Mouse (Mus musculus): ENCODE data around the gene Akr1b8. TPM values are rescaled to one million over a fixed set of nuclear protein-coding genes. Genes with fewer than 3 reads are reported as not detected.

Gene Akr1b8
- polyA plus RNA-seq, 2 experiments: 6.5 to 8.5 TPM

GRCm38 (mm10) chr6:34313386-34313785 is 40.5 kb upstream of the Akr1b8 start:
- H3K9ac ChIP-seq (ENCODE audit: low read depth, low read length, severe bottlenecking): no peak overlapping the region
- ATAC-seq (ENCODE audit: low FRiP score, low read depth): no peak
- no peak for TF ChIP-seq POLR2A (IDR thresholded peaks at IDR 0.05; ENCODE audit: borderline replicate concordance, extremely low read depth, insufficient read depth, insufficient read length)
- H3K27me3 ChIP-seq (ENCODE audit: control insufficient read depth, insufficient read depth, low read length): no peaks in the 10 kb centered on the region
- H3K4me1 ChIP-seq (ENCODE audit: control insufficient read depth, insufficient read depth, low read length): 0 out of 2 replicates have a peak, but pooled peaks cover 2% of the 10 kb centered on the region
- H3K4me3 ChIP-seq (replicated peaks; ENCODE audit: low read length): no peak overlapping the region
- H3K36me3 ChIP-seq (ENCODE audit: control insufficient read depth, insufficient read depth, low read length): peaks cover 38% of the 10 kb centered on the region
- 73% methylated on average over 9 of the region's 9 CpGs for WGBS
- H3K9me3 ChIP-seq (ENCODE audit: control insufficient read depth, low read length): no peaks in the 10 kb centered on the region
- H3K27ac ChIP-seq (replicated peaks; ENCODE audit: low read depth, low read length): peak overlapping the region; percentile 33; the same call in 1 of the 2 replicates
- no peak for DNase-seq (ENCODE audit: low spot score)
- H3K4me2 ChIP-seq (replicated peaks; ENCODE audit: low read depth, low read length, severe bottlenecking): no peak overlapping the region

GRCm38 (mm10) chr6:34313921-34314320 is 40.0 kb upstream of the Akr1b8 start:
- ATAC-seq (ENCODE audit: low FRiP score, low read depth) (no peak), DNase-seq (ENCODE audit: low spot score) (no peak)
- Histone ChIP-seq H3K9me3 (ENCODE audit: control insufficient read depth, low read length) (no peaks in the 10 kb centered on the region), H3K4me1 (ENCODE audit: control insufficient read depth, insufficient read depth, low read length) (0 out of 2 replicates have a peak, but pooled peaks cover 2% of the 10 kb centered on the region), H3K9ac (ENCODE audit: low read depth, low read length, severe bottlenecking) (no peak overlapping the region), H3K27ac (replicated peaks; ENCODE audit: low read depth, low read length) (no peak overlapping the region), H3K4me2 (replicated peaks; ENCODE audit: low read depth, low read length, severe bottlenecking) (no peak overlapping the region), H3K4me3 (replicated peaks; ENCODE audit: low read length) (no peak overlapping the region), H3K27me3 (ENCODE audit: control insufficient read depth, insufficient read depth, low read length) (no peaks in the 10 kb centered on the region), H3K36me3 (ENCODE audit: control insufficient read depth, insufficient read depth, low read length) (peaks cover 33% of the 10 kb centered on the region)
- 94% methylated on average over 2 of the region's 2 CpGs for WGBS
- no peak for TF ChIP-seq POLR2A (IDR thresholded peaks at IDR 0.05; ENCODE audit: borderline replicate concordance, extremely low read depth, insufficient read depth, insufficient read length)

- Histone ChIP-seq H3K27me3 (ENCODE audit: control insufficient read depth, insufficient read depth, low read length) (no peaks in the 10 kb centered on the region), H3K4me1 (ENCODE audit: control insufficient read depth, insufficient read depth, low read length) (0 out of 2 replicates have a peak, but pooled peaks cover 2% of the 10 kb centered on the region), H3K9me3 (ENCODE audit: control insufficient read depth, low read length) (no peaks in the 10 kb centered on the region), H3K9ac (ENCODE audit: low read depth, low read length, severe bottlenecking) (peak within 1 kb of the TSS; percentile 68), H3K36me3 (ENCODE audit: control insufficient read depth, insufficient read depth, low read length) (peaks cover 2% of the 10 kb centered on the region), H3K4me2 (replicated peaks; ENCODE audit: low read depth, low read length, severe bottlenecking) (peak within 1 kb of the TSS; percentile 86), H3K4me3 (replicated peaks; ENCODE audit: low read length) (peak within 1 kb of the TSS; percentile 67), H3K27ac (replicated peaks; ENCODE audit: low read depth, low read length) (0 out of 2 replicates have a peak within 1 kb of the TSS, but pooled peaks have one; percentile 16)
- ATAC-seq (ENCODE audit: low FRiP score, low read depth) (peak; percentile 99), DNase-seq (ENCODE audit: low spot score) (peak; percentile 97)
- 0 out of 2 replicates have a peak, but pooled peaks have one; percentile 28 for TF ChIP-seq POLR2A (IDR thresholded peaks at IDR 0.05; ENCODE audit: borderline replicate concordance, extremely low read depth, insufficient read depth, insufficient read length)
- under 1% methylated on average over 56 of the region's 60 CpGs for WGBS
Observed at GRCm38 (mm10) chr6:34316854-34317771, 36.8 kb upstream of the Akr1b8 start, which contains the start of gene Akr1b3. Akr1b3 (minus strand) TSS chr6:34317478.

GRCm38 (mm10) chr6:34318172-34318571 is 35.7 kb upstream of the Akr1b8 start:
- 0 out of 2 replicates have a peak, but pooled peaks cover 2% of the 10 kb centered on the region for H3K4me1 ChIP-seq (ENCODE audit: control insufficient read depth, insufficient read depth, low read length)
- H3K4me3 ChIP-seq (replicated peaks; ENCODE audit: low read length): 0 out of 2 replicates have a peak overlapping the region, but pooled peaks have one; percentile 67
- peak overlapping the region; percentile 86; the same call in 1 of the 2 replicates for H3K4me2 ChIP-seq (replicated peaks; ENCODE audit: low read depth, low read length, severe bottlenecking)
- H3K27me3 ChIP-seq (ENCODE audit: control insufficient read depth, insufficient read depth, low read length): no peaks in the 10 kb centered on the region
- H3K9me3 ChIP-seq (ENCODE audit: control insufficient read depth, low read length): no peaks in the 10 kb centered on the region
- no peak for TF ChIP-seq POLR2A (IDR thresholded peaks at IDR 0.05; ENCODE audit: borderline replicate concordance, extremely low read depth, insufficient read depth, insufficient read length)
- DNase-seq (ENCODE audit: low spot score) (peak; percentile 23), ATAC-seq (ENCODE audit: low FRiP score, low read depth) (no peak)
- no peak overlapping the region for H3K27ac ChIP-seq (replicated peaks; ENCODE audit: low read depth, low read length)
- no peaks in the 10 kb centered on the region for H3K36me3 ChIP-seq (ENCODE audit: control insufficient read depth, insufficient read depth, low read length)
- WGBS: 49% methylated on average over 5 of the region's 5 CpGs
- no peak overlapping the region for H3K9ac ChIP-seq (ENCODE audit: low read depth, low read length, severe bottlenecking)

GRCm38 (mm10) chr6:34318636-34319035 is 35.3 kb upstream of the Akr1b8 start:
- no peak for TF ChIP-seq POLR2A (IDR thresholded peaks at IDR 0.05; ENCODE audit: borderline replicate concordance, extremely low read depth, insufficient read depth, insufficient read length)
- Histone ChIP-seq H3K4me2 (replicated peaks; ENCODE audit: low read depth, low read length, severe bottlenecking) (no peak overlapping the region), H3K4me3 (replicated peaks; ENCODE audit: low read length) (no peak overlapping the region), H3K9me3 (ENCODE audit: control insufficient read depth, low read length) (no peaks in the 10 kb centered on the region), H3K9ac (ENCODE audit: low read depth, low read length, severe bottlenecking) (no peak overlapping the region), H3K27ac (replicated peaks; ENCODE audit: low read depth, low read length) (no peak overlapping the region), H3K4me1 (ENCODE audit: control insufficient read depth, insufficient read depth, low read length) (0 out of 2 replicates have a peak, but pooled peaks cover 2% of the 10 kb centered on the region), H3K27me3 (ENCODE audit: control insufficient read depth, insufficient read depth, low read length) (no peaks in the 10 kb centered on the region), H3K36me3 (ENCODE audit: control insufficient read depth, insufficient read depth, low read length) (no peaks in the 10 kb centered on the region)
- ATAC-seq (ENCODE audit: low FRiP score, low read depth) (no peak), DNase-seq (ENCODE audit: low spot score) (no peak)
- 78% methylated on average over 6 of the region's 6 CpGs for WGBS

All from limb, embryonic 14.5 days (tissue).